Comparison of ENCODE assay signal across 8 mouse cellular contexts in genomic region chr19:41980819-41981594, GRCm38 (mm10). TPM values are rescaled to one million over a fixed set of nuclear protein-coding genes. Genes with fewer than 3 reads are reported as not detected.
DNase-seq lines count a peak whose midpoint lies in the region; ATAC-seq lines count a peak whose summit lies in the region.

Mms19 (minus strand) TSS chr19:41981157.

- ATAC-seq in hindbrain, embryonic 13.5 days (ENCODE audit: low FRiP score), result peak; percentile 95

- H3K4me1 ChIP-seq in hindbrain, embryonic 13.5 days (replicated peaks), result peaks cover 34% of the 10 kb centered on the region

- H3K4me2 ChIP-seq in hindbrain, embryonic 13.5 days, result peak within 1 kb of the TSS; percentile 99

- H3K27me3 ChIP-seq in hindbrain, embryonic 13.5 days, result peaks cover 18% of the 10 kb centered on the region

- DNase-seq in NIH3T3 (ENCODE audit: low read depth), result peak; percentile 100
- peak; percentile 99 for DNase-seq in cerebellum, postnatal 10 days
- DNase-seq in frontal cortex, postnatal 14 days (ENCODE audit: low spot score in 2 of 2), result peak; percentile 99
- peak; percentile 86 to 98 for DNase-seq in layer of hippocampus, postnatal 25 days (ENCODE audit: extremely low spot score in 1 of 2, low spot score in 1 of 2)
- peak; percentile 99 for DNase-seq in lung, postnatal 25 days (ENCODE audit: low spot score)
- peak; percentile 100 for DNase-seq in retina, embryonic 14.5 days (ENCODE audit: low spot score)
- DNase-seq in thymus, postnatal 4 days, result peak; percentile 98

- no peaks in the 10 kb centered on the region for H3K36me3 ChIP-seq in hindbrain, embryonic 13.5 days

- H3K9me3 ChIP-seq in hindbrain, embryonic 13.5 days, result no peaks in the 10 kb centered on the region

- peak within 1 kb of the TSS; percentile 63 for H3K4me3 ChIP-seq in hindbrain, embryonic 13.5 days

- peak within 1 kb of the TSS; percentile 81 for H3K27ac ChIP-seq in hindbrain, embryonic 13.5 days

- H3K9ac ChIP-seq in hindbrain, embryonic 13.5 days, result peak within 1 kb of the TSS; percentile 81

- WGBS in hindbrain, embryonic 13.5 days, result under 1% methylated on average over 66 of the region's 68 CpGs

RNA-seq across cellular contexts. Expression of gene Mms19, which starts in this region (rescaled TPM):
- polyA plus RNA-seq in hindbrain, embryonic 13.5 days (2015; fragmentation: Nextera tagmentation; extraction: Ambion mirVana), result 36.5 and 39.7 TPM in 2 replicates
- 10 to 100 TPM; 28.6 to 42.0 TPM for total RNA-seq in layer of hippocampus, postnatal 25 days (2021)

Comparison
In these comparisons a context has a peak if more than half of its experiments do, and no peak if none do; other contexts are left out.
1. Peak in every context shown above with its lines: DNase-seq, ATAC-seq, H3K4me3 ChIP-seq and H3K27ac ChIP-seq.